Comparison of ENCODE assay signal across 9 mouse cellular contexts in genomic region chr6:73368047-73368835, GRCm38 (mm10).
DNase-seq lines count a peak whose midpoint lies in the region; ATAC-seq and TF ChIP-seq lines count a peak whose summit lies in the region.
"Had no signal": no experiment of that assay in that cellular context is flagged by ENCODE, and none has a peak within 500 bp of the region (broad histone marks: within the 10 kb centered on the region; RNA-seq: fewer than 3 reads in every experiment).

No protein-coding gene starts in this region.

- no peaks in the 10 kb centered on the region for H3K27me3 ChIP-seq in heart, postnatal 0 days (ENCODE audit: control insufficient read depth, insufficient read depth, low read length)
- peaks cover 15% of the 10 kb centered on the region for H3K27me3 ChIP-seq in hindbrain, embryonic 10.5 days (ENCODE audit: insufficient read depth, poor library complexity, severe bottlenecking)
- no peaks in the 10 kb centered on the region for H3K27me3 ChIP-seq in midbrain, embryonic 15.5 days (replicated peaks)

- H3K4me1 ChIP-seq in heart, postnatal 0 days (ENCODE audit: control insufficient read depth, insufficient read depth), result no peaks in the 10 kb centered on the region
- H3K4me1 ChIP-seq in hindbrain, embryonic 10.5 days (replicated peaks), result peaks cover 11% of the 10 kb centered on the region; the same call in 1 of the 2 replicates
- H3K4me1 ChIP-seq in midbrain, embryonic 15.5 days, result 0 out of 2 replicates have a peak, but pooled peaks cover 6% of the 10 kb centered on the region
- H3K4me1 ChIP-seq: liver, embryonic 13.5 days had no signal

- no peak overlapping the region for H3K27ac ChIP-seq in heart, postnatal 0 days (ENCODE audit: low read depth)
- no peak overlapping the region for H3K27ac ChIP-seq in hindbrain, embryonic 10.5 days
- no peak overlapping the region for H3K27ac ChIP-seq in midbrain, embryonic 15.5 days
- H3K27ac ChIP-seq: liver, embryonic 13.5 days had no signal

- no peak for TF ChIP-seq CTCF in heart, postnatal 0 days (IDR thresholded peaks at IDR 0.05; ENCODE audit: low read depth)

- no peak for ATAC-seq in heart, postnatal 0 days (ENCODE audit: insufficient read depth, low read depth)
- peak; percentile 74 for ATAC-seq in midbrain, embryonic 15.5 days (replicated peaks)

- no peak for DNase-seq in heart, postnatal 0 days (ENCODE audit: low spot score)
- DNase-seq in heart, postnatal 14 days, result no peak
- peak; percentile 89 for DNase-seq in R1 (ENCODE audit: low read depth, low spot score)
- no peak for DNase-seq in hindbrain, embryonic 10.5 days (ENCODE audit: low spot score)
- no peak for DNase-seq in left cerebral cortex, adult 9 months (ENCODE audit: low spot score in 2 of 2)
- no peak for DNase-seq in ovary, adult 18-20 months (ENCODE audit: low spot score)
- DNase-seq in cerebellum, postnatal 25 days, result no peak

- H3K9me3 ChIP-seq in heart, postnatal 0 days (replicated peaks; ENCODE audit: control insufficient read depth, low read length), result no peaks in the 10 kb centered on the region
- no peaks in the 10 kb centered on the region for H3K9me3 ChIP-seq in hindbrain, embryonic 10.5 days
- H3K9me3 ChIP-seq in midbrain, embryonic 15.5 days, result no peaks in the 10 kb centered on the region
- H3K9me3 ChIP-seq: liver, embryonic 13.5 days had no signal

- H3K9ac ChIP-seq in heart, postnatal 0 days (replicated peaks; ENCODE audit: low read depth, low read length), result no peak overlapping the region; the same call in 1 of the 2 replicates
- H3K9ac ChIP-seq in midbrain, embryonic 15.5 days, result no peak overlapping the region
- H3K9ac ChIP-seq: liver, embryonic 13.5 days had no signal

- TF ChIP-seq EP300 in heart, postnatal 0 days (IDR thresholded peaks at IDR 0.05; ENCODE audit: low read depth), result no peak

- intact Hi-C loops in heart, postnatal 14 days (cut with DNase I), result no loop called here

- H3K4me3 ChIP-seq in heart, postnatal 0 days (ENCODE audit: low read depth, low read length), result 0 out of 2 replicates have a peak overlapping the region, but pooled peaks have one; percentile 13
- H3K4me3 ChIP-seq in hindbrain, embryonic 10.5 days, result peak overlapping the region; percentile 24
- H3K4me3 ChIP-seq in midbrain, embryonic 15.5 days, result no peak overlapping the region
- H3K4me3 ChIP-seq: liver, embryonic 13.5 days had no signal

- H3K4me2 ChIP-seq in heart, postnatal 0 days (ENCODE audit: low read depth, low read length), result peak overlapping the region; percentile 14
- H3K4me2 ChIP-seq in midbrain, embryonic 15.5 days, result peak overlapping the region; percentile 33
- H3K4me2 ChIP-seq: liver, embryonic 13.5 days had no signal

- H3K36me3 ChIP-seq in heart, postnatal 0 days (replicated peaks; ENCODE audit: control insufficient read depth, insufficient read depth, low read length), result no peaks in the 10 kb centered on the region
- H3K36me3 ChIP-seq in hindbrain, embryonic 10.5 days, result no peaks in the 10 kb centered on the region
- H3K36me3 ChIP-seq in midbrain, embryonic 15.5 days (replicated peaks), result no peaks in the 10 kb centered on the region
- H3K36me3 ChIP-seq: liver, embryonic 13.5 days had no signal

- WGBS in heart, postnatal 0 days, result 7% methylated on average over 21 of the region's 21 CpGs
- WGBS in hindbrain, embryonic 10.5 days, result 9% methylated on average over 21 of the region's 21 CpGs
- WGBS in midbrain, embryonic 15.5 days, result 9% methylated on average over 21 of the region's 21 CpGs
